Mouse (Mus musculus) CH12.LX (cell line): ENCODE data around the gene Tmem255b.

ENCODE experiments used
- CHD2 ChIP-seq: IDR thresholded peaks from 2 replicates; pipeline ENCODE4 v1.6.1; 2011; ENCODE audit warnings: low read length, improper control_type of control experiment
- CTCF ChIP-seq, 2 experiments: IDR thresholded peaks in 1 of 2; conservative IDR thresholded peaks in 1 of 2; 2 replicates each; pipeline ENCODE4 v1.5.1; 2011 to 2012; ENCODE audit warnings: low read depth in 2 of 2, low read length in 2 of 2, improper control_type of control experiment in 1 of 2, inconsistent platforms in 1 of 2, mild to moderate bottlenecking in 1 of 2, moderate library complexity in 1 of 2
- E2F4 ChIP-seq: IDR thresholded peaks from 2 replicates; pipeline ENCODE4 v1.6.1; 2011; ENCODE audit warnings: low read depth, low read length, improper control_type of control experiment; ENCODE audit not compliant: insufficient replicate concordance
- EP300 ChIP-seq: IDR thresholded peaks from 2 replicates; pipeline ENCODE4 v1.6.1; 2011; ENCODE audit warnings: low read length, improper control_type of control experiment
- IRF4 ChIP-seq: IDR thresholded peaks from 2 replicates; pipeline ENCODE4 v1.6.1; 2014; ENCODE audit warnings: low read depth, mild to moderate bottlenecking, inconsistent platforms, low read length, improper control_type of control experiment
- KAT2A ChIP-seq: IDR thresholded peaks from 2 replicates; pipeline ENCODE4 v1.6.1; 2012; ENCODE audit warnings: low read length, improper control_type of control experiment, inconsistent platforms; ENCODE audit not compliant: insufficient replicate concordance
- MYC ChIP-seq: IDR thresholded peaks from 2 replicates; pipeline ENCODE4 v1.6.1; 2011; ENCODE audit warnings: low read depth, mild to moderate bottlenecking, improper control_type of control experiment, low read length
- NELFE ChIP-seq: IDR thresholded peaks from 2 replicates; pipeline ENCODE4 v1.6.1; 2011; ENCODE audit warnings: low read depth, low read length, improper control_type of control experiment
- PAX5 ChIP-seq: IDR thresholded peaks from 2 replicates; pipeline ENCODE4 v1.6.1; 2012; ENCODE audit warnings: low read length, inconsistent platforms, mixed read lengths
- POLR2A ChIP-seq: IDR thresholded peaks from 2 replicates; pipeline ENCODE4 v1.6.1; 2011; ENCODE audit warnings: low read depth, mild to moderate bottlenecking, improper control_type of control experiment, low read length
- RAD21 ChIP-seq: IDR thresholded peaks from 2 replicates; pipeline ENCODE4 v1.6.1; 2011; ENCODE audit warnings: low read depth, mild to moderate bottlenecking, low read length, improper control_type of control experiment, moderate library complexity
- SMC3 ChIP-seq: IDR thresholded peaks from 2 replicates; pipeline ENCODE4 v1.6.1; 2011; ENCODE audit warnings: low read depth, low read length, improper control_type of control experiment
- TCF12 ChIP-seq: IDR thresholded peaks from 2 replicates; pipeline ENCODE4 v1.6.1; 2014; ENCODE audit warnings: low read depth, mild to moderate bottlenecking, inconsistent platforms, low read length, improper control_type of control experiment
- USF1 ChIP-seq: IDR thresholded peaks from 2 replicates; pipeline ENCODE4 v1.6.1; 2014; ENCODE audit warnings: low read depth, mild to moderate bottlenecking, inconsistent platforms, low read length, improper control_type of control experiment

DNA sequence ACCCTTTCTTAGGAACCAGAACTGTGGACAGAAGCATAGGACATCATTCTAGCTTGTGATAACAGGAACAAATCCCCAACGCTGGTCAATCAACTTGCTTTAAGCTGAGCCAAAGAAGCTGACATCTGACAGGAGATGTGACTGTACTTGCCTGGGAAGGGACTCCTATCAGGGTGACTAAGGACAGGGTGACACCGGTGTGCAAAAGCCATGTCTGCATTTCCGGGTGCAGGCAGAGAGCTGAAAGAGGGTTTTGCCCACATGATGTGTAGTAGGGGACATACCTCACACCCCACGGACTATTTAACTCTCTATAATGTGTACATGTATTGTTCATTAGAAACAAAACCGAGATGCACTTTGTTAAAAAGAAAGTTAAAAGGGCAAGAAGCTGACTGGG lies 48.2 kb downstream of the Tmem255b start:
- TF ChIP-seq MYC (no peak), POLR2A (no peak), RAD21 (no peak), CTCF (conservative IDR thresholded peaks at IDR 0.05 in 1 of 2, IDR thresholded peaks at IDR 0.05 in 1 of 2; ENCODE audit: low read depth in 2 of 2, low read length in 2 of 2) (no peak), CHD2 (no peak), E2F4 (no peak), KAT2A (no peak), TCF12 (no peak), SMC3 (no peak), EP300 (no peak), PAX5 (no peak), USF1 (no peak), IRF4 (no peak), NELFE (no peak)
